17 mouse cellular contexts compared by ENCODE assay signal in the genomic region with DNA sequence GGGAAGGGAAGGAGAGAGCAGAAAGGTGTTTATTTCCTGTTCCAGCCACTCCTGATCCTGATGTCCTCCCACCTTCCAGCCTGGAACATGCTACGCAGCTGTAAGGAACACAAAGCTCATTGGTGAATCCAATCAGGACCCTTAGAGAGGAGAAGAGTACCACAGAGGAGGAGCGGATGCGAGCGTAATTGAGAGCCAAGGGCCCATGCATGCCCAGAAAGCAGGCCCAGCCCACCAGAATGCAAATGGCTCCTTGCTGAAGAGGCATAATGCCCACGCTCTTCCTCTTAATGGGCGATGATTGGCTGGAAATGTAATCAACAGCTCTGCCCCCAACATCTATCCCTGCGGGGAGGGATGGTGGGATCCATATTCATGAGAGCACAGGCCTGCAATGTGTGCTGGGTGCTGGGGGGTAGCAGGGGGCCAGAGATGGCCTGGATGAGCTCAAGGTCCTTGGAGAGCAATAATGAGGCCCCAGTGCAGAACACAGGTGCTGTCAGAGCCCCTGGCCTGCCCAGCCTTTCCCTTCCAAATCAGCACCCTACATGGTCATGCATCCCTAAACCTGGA.
A peak's percentile ranks its signal among the peaks of the same experiment; 100 is the strongest.
DNase-seq lines count a peak whose midpoint lies in the region; ATAC-seq and TF ChIP-seq lines count a peak whose summit lies in the region.
"Had no signal": no experiment of that assay in that cellular context is flagged by ENCODE, and none has a peak within 500 bp of the region (broad histone marks: within the 10 kb centered on the region; RNA-seq: fewer than 3 reads in every experiment).

No protein-coding gene starts in this region.

- H3K9me3 ChIP-seq in forebrain, embryonic 13.5 days (replicated peaks), result no peaks in the 10 kb centered on the region
- H3K9me3 ChIP-seq in hindbrain, embryonic 16.5 days (ENCODE audit: control insufficient read depth, low read length), result no peaks in the 10 kb centered on the region
- H3K9me3 ChIP-seq in neural tube, embryonic 13.5 days, result no peaks in the 10 kb centered on the region
- H3K9me3 ChIP-seq: heart, embryonic 15.5 days; limb, embryonic 13.5 days had no signal

- no peak overlapping the region for H3K4me3 ChIP-seq in layer of hippocampus, adult 2 months
- H3K4me3 ChIP-seq in forebrain, embryonic 13.5 days, result no peak overlapping the region
- no peak overlapping the region for H3K4me3 ChIP-seq in hindbrain, embryonic 16.5 days (ENCODE audit: low read length)
- H3K4me3 ChIP-seq in neural tube, embryonic 13.5 days, result no peak overlapping the region
- H3K4me3 ChIP-seq: heart, embryonic 15.5 days; limb, embryonic 13.5 days had no signal

- H3K9ac ChIP-seq in forebrain, embryonic 13.5 days, result peak overlapping the region; percentile 38; the same call in 1 of the 2 replicates
- H3K9ac ChIP-seq in hindbrain, embryonic 16.5 days (ENCODE audit: low read depth, low read length), result no peak overlapping the region
- H3K9ac ChIP-seq in neural tube, embryonic 13.5 days, result no peak overlapping the region
- H3K9ac ChIP-seq: heart, embryonic 15.5 days; limb, embryonic 13.5 days had no signal

- H3K36me3 ChIP-seq in forebrain, embryonic 13.5 days (ENCODE audit: poor library complexity, severe bottlenecking), result no peaks in the 10 kb centered on the region
- no peaks in the 10 kb centered on the region for H3K36me3 ChIP-seq in hindbrain, embryonic 16.5 days (ENCODE audit: control insufficient read depth, insufficient read depth, low read length)
- no peaks in the 10 kb centered on the region for H3K36me3 ChIP-seq in neural tube, embryonic 13.5 days
- H3K36me3 ChIP-seq: heart, embryonic 15.5 days; limb, embryonic 13.5 days had no signal

- peak overlapping the region; percentile 31; the same call in 1 of the 2 replicates for H3K4me2 ChIP-seq in forebrain, embryonic 13.5 days
- H3K4me2 ChIP-seq in hindbrain, embryonic 16.5 days (ENCODE audit: low read length), result no peak overlapping the region
- H3K4me2 ChIP-seq in neural tube, embryonic 13.5 days, result no peak overlapping the region
- H3K4me2 ChIP-seq: heart, embryonic 15.5 days; limb, embryonic 13.5 days had no signal

- TF ChIP-seq CTCF in layer of hippocampus, adult 2 months (conservative IDR thresholded peaks at IDR 0.05), result no peak

- H3K27ac ChIP-seq in layer of hippocampus, adult 2 months, result peak overlapping the region; percentile 74
- H3K27ac ChIP-seq in forebrain, embryonic 13.5 days, result peak overlapping the region; percentile 95
- 0 out of 2 replicates have a peak overlapping the region, but pooled peaks have one; percentile 14 for H3K27ac ChIP-seq in hindbrain, embryonic 16.5 days (ENCODE audit: low read depth, low read length)
- peak overlapping the region; percentile 85 for H3K27ac ChIP-seq in neural tube, embryonic 13.5 days (replicated peaks)
- H3K27ac ChIP-seq: heart, embryonic 15.5 days; limb, embryonic 13.5 days; macrophage had no signal

- peak; percentile 67 for ATAC-seq in forebrain, embryonic 13.5 days
- no peak for ATAC-seq in hindbrain, embryonic 16.5 days
- peak; percentile 21; the same call in 1 of the 2 replicates for ATAC-seq in neural tube, embryonic 13.5 days (ENCODE audit: low read depth)

- WGBS in forebrain, embryonic 13.5 days, result 41% methylated on average over 7 of the region's 7 CpGs
- WGBS in hindbrain, embryonic 16.5 days, result 49% methylated on average over 7 of the region's 7 CpGs
- 30% methylated on average over 7 of the region's 7 CpGs for WGBS in neural tube, embryonic 13.5 days

- peaks cover 60% of the 10 kb centered on the region for H3K4me1 ChIP-seq in forebrain, embryonic 13.5 days
- peaks cover 24% of the 10 kb centered on the region for H3K4me1 ChIP-seq in hindbrain, embryonic 16.5 days (ENCODE audit: control insufficient read depth, insufficient read depth, low read depth, low read length)
- peaks cover 48% of the 10 kb centered on the region for H3K4me1 ChIP-seq in neural tube, embryonic 13.5 days (replicated peaks)
- H3K4me1 ChIP-seq: heart, embryonic 15.5 days had no signal

- intact Hi-C loops in heart, postnatal 14 days (cut with DNase I), result no loop called here

- DNase-seq in layer of hippocampus, adult 2 months (ENCODE audit: low spot score in 2 of 2), result peak in 1 of 2 experiments; percentile 18
- DNase-seq in layer of hippocampus, adult 18-20 months (ENCODE audit: low spot score in 2 of 2), result no peak
- DNase-seq in heart, postnatal 14 days, result no peak
- DNase-seq in cerebellum, postnatal 36 days, result no peak
- no peak for DNase-seq in kidney, postnatal 25 days
- DNase-seq: adrenal gland, adult 8-10 months; gastrocnemius, postnatal 36 days; kidney, adult 11 months; lung, adult 18-20 months; retina, postnatal 1 day; thymus, adult 18-20 months had no signal

- no peaks in the 10 kb centered on the region for H3K27me3 ChIP-seq in forebrain, embryonic 13.5 days
- no peaks in the 10 kb centered on the region for H3K27me3 ChIP-seq in hindbrain, embryonic 16.5 days (replicated peaks; ENCODE audit: control insufficient read depth, insufficient read depth, low read length)
- H3K27me3 ChIP-seq in neural tube, embryonic 13.5 days, result no peaks in the 10 kb centered on the region
- H3K27me3 ChIP-seq: heart, embryonic 15.5 days; limb, embryonic 13.5 days had no signal

Comparison
In these comparisons a context has a peak if more than half of its experiments do, and no peak if none do; other contexts are left out.
1. H3K27ac ChIP-seq: peak in every context shown above with its lines; median percentile 95 in forebrain, embryonic 13.5 days; 85 in neural tube, embryonic 13.5 days; 74 in layer of hippocampus, adult 2 months; 14 in hindbrain, embryonic 16.5 days.